Mouse (Mus musculus) gonadal fat pad, adult 2 months (tissue): ENCODE measurements around the gene Slc4a11. TPM values are rescaled to one million over a fixed set of nuclear protein-coding genes. Genes with fewer than 3 reads are reported as not detected.
A peak's percentile ranks its signal among the peaks of the same experiment; 100 is the strongest.
"Not testable (repeated sequence)": the region's sequence is repeated elsewhere in the genome, so short reads cannot be mapped to it uniquely, and the experiment has no call there.

Experiments used
- DNase-seq: peaks from one replicate; pipeline ENCODE4 v3.0.0-alpha.2; 2012; ENCODE audit warnings: low read depth
- polyA plus RNA-seq: library from polyadenylated mRNA; depleted of rRNA; stranded (reverse); fragments of >200 nt; gene quantifications from 2 replicates; pipeline ENCODE4 v1.2.3, GENCODE M21; 2012

The Slc4a11 gene
- polyA plus RNA-seq, 1 experiment, result 7.1 TPM

DNA sequence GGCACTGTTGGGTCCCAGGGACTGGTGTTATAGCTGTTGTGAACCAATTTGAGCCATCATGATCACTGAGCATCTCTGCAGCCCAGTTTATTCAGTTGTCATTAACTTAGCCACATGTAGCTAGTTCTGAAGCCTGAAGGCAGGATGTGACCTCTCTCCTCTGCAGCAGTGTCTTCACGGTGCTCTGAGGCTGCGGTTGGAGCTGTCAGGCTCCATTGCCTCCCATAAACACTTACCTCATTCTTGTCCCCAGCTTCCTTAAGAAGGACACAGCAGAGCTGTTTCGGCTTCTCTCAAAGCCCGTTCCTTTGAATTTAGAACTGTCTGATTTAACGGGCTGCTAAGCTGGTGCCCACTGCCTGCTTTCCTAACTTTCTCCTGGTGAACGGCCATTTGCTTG lies 17.4 kb downstream of the Slc4a11 start:
- no peak for DNase-seq

DNA sequence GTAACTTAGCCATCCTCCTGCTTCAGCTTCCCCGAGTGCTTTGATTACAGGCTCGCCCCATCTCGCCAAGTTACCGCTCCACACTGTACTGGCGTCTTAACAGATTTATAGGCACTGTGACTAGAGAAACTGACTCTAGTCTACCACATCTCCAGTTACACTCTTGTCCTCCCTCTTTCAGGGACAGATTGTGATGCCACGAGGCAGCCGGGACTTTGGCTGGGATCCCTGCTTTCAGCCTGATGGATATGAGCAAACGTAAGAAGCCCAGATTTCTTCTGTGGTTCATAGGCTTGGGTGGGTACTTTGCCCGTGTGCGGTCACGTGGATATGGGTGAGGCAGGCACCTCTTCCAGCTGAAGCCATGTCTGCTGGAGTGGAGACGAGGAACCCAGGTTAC lies 18.2 kb downstream of the Slc4a11 start:
- no peak for DNase-seq

DNA sequence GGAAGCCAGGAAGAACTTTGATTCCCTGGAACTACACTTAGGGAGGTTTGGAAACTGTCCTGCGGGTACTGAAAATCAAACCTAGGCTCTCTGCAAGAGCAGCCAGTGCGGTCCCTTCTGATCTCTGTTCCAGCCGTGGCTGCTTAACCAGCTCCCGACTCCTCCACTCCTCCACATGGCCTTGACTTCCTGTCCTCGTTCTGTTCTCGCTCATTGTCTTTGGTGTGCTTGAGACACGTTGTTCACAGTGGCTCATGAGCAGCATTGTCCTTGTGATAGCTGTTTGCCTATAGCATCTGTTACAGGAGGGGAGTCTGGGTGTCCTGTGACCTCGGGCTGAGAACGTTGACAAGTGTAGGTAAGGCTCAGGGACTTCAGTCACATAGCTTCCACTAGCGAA lies 20.1 kb downstream of the Slc4a11 start:
- no peak for DNase-seq

DNA sequence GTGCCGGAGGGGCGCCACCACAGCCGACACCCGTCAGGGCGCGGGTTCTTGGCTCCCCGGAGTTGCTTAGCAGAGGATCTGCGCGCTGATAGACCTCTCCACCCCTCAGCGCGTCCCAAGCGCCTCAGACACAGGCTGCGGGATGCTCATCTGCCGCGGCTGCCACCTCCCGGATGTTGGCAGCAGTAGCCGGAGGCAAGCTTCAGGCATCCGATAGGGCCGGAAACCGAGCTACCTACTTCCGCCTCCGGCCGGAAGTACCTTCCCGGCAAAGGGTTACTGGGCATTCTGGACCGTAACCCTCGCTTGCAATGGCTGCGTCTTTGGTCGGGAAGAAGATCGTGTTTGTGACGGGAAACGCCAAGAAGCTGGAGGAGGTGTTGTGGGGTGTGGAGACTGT lies 29.8 kb downstream of the Slc4a11 start, which contains the start of gene Itpa:
TSS of gene Itpa (plus strand) at position 52 of the 400 bp plus-strand sequence.
- no peak for DNase-seq

DNA sequence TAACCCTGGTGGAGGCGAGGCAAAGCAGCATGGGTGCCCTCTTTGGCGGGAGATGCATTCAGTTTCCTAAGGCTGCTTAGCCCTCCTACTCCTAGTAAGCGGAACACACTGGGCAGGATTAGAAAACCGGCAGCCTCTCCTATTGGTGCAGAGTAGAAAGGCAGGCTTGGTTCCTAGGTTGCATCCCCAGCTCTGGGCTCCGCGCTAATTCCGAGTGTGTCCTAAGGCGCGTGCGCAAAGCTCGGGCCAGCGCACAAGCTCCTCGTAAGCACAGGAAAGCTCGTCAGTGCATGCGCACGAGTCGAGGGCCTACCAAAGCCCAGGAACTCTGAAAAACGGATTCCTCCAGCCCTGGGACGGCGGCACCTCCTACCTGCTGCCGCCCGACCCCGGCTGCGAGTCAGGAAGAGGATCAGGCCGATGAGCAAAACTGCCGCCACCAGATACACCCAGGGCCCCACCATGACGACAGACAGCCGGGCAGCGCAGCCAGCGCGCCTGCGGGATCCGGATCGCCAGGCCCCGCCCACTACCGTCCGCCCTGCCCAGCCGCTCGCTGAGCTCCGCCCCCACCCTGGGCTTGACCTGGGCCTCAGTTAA lies 33.1 kb downstream of the Slc4a11 start, which contains the start of gene Ddrgk1:
TSS of gene Ddrgk1 (minus strand) at position 558 of the 600 bp plus-strand sequence.
- DNase-seq, result peak; percentile 69

DNA sequence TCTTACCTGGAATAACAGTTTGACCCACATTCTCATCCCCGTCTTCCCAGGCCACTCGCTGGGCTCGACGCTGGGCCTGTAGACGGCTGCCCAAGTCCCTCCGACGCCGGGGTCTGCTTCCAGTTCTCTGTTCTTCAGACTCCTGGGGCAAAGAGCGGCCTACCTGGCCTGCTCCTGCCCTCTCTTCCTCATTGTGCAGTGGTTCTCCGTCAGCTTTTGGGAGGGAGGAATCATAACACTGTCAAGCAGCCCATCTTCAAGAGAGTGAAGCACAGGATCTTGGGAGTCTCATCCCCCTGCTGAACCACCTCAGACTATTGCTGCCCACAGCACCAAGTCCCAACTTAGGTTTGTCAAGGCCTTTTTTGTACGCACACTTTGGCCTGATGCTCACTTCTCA lies 34.0 kb downstream of the Slc4a11 start:
- DNase-seq, result no peak

DNA sequence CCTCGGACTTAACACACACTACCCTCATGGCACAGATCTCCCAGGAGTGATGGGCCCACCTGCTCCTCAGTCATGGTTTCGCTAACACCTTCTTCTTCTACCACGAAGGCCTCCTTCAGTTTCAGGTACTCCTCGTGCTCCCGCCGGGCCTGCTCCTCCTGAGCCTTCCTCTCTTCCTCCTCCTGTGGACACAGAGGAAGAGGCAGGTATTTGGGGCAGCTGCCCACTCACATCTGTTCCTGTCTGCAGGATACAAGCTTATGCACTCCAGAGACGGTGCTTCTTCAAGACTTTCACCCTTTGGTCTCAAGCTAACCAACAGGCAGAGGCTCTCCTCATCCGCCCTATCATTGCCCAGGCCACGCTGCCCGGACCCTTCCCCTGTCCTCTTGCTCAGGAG lies 38.8 kb downstream of the Slc4a11 start:
- DNase-seq, result no peak

DNA sequence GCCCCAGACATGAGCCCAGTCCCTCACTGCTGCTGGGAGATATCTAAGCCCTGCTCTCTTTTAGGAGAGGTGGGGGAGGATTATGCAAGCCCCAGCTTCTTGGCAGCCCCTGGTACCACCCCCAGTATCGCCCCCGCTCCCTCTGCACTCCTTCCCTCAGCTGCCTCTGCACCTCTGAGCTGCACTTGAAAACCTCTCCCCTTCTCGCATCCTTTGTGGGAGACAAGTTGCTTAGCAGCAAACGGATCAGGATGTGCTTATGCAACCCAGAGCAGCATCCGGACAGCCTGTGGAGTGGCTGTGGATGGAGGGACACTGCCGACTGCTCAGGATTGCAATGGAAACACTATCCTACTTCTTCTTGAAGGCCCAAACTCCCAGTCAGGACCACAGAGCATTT lies 39.8 kb downstream of the Slc4a11 start:
- no peak for DNase-seq

DNA sequence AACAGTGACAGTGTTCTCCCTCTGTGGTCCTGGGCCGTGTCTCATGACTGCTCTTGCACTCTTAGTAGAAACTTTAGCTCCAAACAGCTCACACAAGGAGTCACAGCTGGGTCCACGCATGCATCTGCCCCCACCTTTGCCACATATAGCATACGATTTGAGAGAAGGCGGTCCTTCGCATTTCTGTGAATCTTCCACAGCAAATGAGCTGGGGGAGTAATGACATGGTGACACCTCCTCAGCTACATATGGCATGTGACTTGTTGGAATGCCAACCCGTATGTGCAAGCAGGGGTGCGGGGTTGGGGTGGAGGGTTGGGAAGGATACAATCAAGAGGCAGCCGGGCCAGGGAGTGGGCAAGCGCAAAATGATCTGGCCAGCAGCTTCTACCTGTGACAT lies 40.8 kb downstream of the Slc4a11 start:
- no peak for DNase-seq

DNA sequence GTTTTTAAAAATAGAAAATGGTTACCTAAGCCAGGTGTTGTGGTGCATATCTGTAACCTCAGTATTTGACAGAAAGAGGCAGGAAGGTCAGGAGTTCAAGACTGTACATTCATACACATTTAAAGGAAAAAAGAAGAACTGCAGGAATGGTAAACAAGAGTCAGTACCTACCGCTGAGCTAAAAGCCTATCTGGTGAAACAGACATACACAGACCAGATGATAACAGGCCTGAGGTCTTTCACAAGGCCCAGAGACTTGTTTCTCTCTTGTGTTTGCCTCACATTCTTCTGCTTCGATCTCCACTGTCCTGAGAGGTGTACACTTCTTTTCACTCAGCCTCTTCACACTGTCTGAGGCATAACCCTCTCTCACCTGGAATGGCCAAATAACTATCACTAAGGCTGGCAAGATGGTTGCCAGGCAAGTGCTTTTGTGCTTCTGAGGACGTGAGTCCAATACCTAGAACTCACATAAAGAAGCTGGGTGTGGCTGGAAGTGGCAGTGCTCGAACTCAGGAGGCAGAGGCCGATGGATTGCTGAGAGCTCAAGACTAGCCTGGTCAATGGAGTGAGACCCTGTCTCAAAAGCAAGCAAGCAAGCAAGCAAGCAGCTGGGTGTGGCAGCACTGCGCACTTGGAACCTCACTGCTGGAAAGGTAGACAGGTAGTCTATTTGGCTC lies 41.5 kb downstream of the Slc4a11 start:
- DNase-seq, result no peak

DNA sequence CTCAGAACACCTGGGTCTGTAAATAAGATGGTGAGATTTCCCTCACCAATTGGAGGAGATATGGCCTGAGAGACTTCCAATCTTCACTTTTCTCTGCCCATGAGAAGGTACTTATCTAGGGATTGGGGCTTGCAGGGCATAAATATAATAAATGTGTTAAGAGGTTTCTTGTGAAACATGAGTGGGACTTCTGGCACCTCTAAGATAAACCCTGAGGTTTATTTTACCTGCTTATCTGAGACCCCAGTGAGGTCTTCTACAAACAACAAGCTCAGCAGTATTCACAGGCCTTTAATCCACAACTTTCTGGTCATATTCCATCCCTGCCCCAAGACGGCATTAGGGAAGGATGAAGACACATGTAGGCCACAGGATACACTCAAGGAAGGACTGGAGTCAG lies 43.6 kb downstream of the Slc4a11 start:
- DNase-seq, result no peak

DNA sequence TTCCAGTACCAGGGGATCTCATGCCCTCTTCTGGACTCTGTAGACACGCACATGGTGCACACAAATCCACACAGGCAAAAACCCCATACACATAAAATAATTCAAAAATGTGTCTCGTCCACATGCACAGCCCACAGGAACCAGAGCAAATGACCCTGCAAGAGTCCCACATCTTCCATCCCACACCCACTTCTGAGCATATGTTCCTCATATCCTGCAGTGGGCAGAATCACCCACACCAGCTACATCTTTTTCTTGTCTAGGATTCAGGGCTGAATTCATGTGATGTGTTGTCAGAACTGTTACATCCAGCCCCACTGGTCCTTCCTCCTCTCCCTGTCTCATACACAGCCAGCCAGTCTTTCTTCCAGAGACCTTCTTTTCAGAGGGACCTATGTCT lies 44.0 kb downstream of the Slc4a11 start:
- DNase-seq, result no peak

DNA sequence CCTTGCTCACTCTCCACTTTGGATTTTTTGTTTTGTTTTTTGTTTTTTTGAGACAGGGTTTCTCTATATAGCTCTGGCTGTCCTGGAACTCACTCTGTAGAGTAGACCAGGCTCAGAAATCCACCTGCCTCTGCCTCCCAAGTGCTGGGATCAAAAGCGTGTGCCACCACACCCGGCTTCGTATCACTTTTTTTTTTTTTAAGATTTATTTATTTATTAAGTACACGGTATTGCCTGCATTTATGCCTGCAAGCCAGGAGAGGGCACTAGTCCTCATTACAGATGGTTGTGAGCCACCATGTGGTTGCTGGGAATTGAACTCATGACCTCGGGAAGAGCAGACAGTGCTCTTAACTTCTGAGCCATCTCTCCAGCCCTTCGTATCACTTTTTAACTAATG lies 48.3 kb downstream of the Slc4a11 start:
- not testable (repeated sequence) for DNase-seq

DNA sequence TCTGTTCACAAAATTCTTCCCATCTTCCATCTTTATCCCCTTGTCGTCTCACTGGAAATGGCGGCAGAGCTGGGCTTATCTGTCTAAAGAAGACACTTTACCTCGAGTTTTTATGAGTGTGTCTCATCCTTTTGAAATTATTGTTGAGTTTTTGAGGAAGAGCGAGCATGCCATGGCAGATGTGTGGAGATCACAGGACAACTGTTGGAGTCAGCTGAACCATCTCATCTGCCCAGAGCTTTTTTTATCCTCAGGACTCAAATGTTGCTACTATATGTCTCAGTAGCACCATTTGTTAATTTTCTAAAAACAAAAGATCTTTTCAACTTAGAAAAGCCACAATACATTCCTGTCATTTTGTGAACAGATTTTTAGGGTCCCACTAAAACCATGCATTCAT lies 52.1 kb downstream of the Slc4a11 start:
- no peak for DNase-seq

DNA sequence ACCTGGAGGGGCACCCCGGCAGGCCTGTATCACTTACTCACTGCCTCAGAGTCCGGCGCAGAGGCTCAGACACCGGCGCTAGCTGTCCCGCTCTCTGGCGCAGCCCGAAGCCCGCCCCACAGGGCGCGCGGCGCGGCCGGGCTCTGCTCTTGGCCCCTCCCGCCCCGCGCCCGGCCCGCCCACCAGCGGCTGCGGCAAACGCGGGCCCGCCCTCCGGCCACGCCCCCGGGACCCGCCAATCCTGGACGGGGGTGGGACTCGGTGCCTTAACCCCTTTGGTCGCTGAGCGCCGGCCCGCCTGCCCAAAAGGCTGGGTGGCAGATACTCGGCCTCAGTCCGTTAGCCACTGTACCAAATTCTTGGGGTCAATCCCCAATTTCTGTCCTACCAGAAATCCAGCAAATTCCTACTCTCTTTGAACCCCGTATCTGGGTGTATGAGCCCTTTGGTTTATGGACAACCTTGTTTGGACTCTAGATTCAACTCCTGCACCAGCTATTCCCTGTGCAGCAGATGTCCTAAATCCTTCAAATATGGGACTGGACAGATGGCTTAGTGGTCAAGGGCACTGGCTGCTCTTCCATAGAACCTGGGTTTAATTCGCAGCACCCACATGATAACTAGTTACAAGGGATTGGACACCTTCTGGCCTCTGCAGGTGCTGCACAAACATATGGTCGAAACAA lies 54.5 kb downstream of the Slc4a11 start, which contains the start of gene Lzts3:
TSS of gene Lzts3 (minus strand) at position 120 of the 686 bp plus-strand sequence.
- no peak for DNase-seq

DNA sequence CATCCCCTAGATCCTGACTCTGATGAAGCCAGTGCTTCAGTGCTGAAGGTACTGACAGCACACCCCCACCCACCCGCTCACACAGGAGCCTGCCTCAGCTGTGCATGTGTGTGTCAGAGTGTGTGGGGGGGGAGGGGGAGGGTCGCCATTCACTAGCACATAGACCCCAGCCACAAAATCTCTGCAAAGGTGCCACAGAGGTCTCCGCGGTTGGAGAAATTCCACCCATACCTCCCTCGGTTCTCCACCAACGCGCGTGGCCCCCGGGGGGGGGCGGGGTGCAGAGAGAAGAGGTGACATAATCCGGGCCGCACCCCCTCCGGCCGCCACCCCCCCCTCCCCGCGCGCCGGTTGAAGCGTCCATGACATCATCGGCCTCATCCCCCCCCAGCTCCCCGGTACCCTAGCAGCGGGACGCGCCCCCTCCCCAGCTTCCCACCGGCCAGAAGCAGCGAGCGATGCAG lies 55.1 kb downstream of the Slc4a11 start:
- no peak for DNase-seq

DNA sequence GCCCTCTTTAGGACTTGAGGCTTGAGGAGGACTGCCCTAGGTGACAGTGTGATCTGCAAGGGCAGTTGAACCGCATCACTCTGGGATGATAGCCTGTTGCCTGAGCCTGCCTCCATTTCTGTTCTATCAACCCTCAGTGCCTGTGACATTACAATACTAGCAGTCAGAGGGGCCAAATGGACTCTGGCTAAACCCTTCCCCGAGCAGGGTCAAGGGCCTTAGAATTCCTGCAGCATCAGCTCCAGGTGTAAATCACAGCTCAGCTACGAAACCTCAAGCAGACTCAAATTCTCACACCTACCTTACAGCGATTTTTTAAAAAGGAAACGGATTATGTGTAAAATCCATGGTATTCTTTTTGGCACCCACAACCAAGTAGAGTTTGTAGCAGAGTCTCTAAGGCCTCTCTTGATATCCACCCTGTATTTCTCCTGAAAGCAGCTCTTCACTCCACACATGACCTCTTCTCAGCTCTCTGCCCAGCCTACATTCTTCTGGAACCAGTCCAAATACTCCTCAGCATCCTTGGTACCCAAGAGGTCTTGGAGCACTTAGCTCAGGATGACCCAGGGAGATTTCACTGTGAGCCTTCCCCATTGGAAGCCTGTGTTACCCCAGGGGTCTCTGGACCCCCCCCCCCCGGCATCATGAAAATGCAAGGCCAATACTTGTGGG lies 55.8 kb downstream of the Slc4a11 start:
- DNase-seq, result no peak

DNA sequence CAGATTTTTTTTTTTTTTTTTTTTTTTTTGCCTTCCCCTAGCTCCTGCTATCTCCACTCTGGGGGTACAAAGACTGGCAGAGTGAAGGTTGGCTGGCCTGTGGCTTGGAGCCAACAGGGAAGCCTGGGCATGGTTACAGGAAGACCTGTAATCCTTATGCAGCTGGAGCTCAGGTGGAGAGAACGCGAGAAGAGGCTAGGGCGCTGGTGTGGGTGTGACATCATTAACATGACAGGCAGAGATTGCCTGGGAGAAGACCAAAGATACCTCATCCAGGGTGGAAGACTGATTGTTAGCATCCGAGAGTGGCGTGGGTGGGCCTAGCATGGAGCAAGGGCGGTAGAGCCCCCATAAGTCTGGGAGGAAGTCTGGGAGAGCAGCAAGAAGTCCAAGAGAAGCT lies 58.0 kb downstream of the Slc4a11 start:
- DNase-seq, result no peak

DNA sequence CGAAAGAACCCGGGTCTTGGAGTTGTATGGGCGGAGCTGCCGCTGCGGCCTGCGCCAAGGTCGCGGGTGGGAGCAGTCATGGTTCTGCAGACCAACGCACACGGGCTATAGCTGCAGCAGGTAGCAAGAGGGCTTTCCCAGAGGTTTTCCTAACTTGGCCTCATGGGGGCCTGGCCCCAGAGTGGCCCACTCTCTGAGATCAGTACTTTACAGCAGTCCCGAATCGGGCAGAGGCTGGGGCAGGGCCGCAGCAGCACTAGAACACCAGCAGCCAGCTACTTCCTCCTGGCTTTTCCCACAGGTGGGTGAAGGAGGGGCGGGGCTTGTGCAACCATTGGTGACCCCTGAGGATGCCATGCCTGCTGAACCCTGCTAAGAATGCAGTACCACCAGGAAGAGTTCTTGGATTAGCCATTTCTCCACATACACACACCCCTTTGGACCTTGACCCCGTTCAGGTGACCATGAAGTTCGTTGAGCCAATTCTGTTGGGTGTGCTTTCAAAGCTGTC lies 59.2 kb downstream of the Slc4a11 start:
- DNase-seq, result no peak

DNA sequence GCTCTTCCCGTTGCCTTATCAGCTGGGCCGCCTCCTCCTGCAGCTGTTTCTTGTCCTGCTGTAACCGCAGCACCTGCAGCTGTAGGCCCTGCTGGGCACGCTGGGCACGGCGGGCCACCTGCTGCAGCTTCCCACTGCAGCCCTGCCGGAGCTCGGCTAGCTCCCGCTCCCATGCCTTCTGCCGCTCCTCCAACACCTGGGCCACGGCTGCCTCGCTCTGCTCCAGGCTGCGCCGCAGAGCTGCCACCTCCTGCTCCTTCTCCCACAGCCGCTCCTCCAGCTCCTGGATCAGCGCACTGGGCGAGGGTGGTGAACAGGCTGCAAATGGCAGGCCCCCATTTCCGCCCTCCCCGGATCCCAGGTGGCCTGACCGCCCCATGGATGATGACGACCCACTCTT lies 61.5 kb downstream of the Slc4a11 start:
- no peak for DNase-seq

DNA sequence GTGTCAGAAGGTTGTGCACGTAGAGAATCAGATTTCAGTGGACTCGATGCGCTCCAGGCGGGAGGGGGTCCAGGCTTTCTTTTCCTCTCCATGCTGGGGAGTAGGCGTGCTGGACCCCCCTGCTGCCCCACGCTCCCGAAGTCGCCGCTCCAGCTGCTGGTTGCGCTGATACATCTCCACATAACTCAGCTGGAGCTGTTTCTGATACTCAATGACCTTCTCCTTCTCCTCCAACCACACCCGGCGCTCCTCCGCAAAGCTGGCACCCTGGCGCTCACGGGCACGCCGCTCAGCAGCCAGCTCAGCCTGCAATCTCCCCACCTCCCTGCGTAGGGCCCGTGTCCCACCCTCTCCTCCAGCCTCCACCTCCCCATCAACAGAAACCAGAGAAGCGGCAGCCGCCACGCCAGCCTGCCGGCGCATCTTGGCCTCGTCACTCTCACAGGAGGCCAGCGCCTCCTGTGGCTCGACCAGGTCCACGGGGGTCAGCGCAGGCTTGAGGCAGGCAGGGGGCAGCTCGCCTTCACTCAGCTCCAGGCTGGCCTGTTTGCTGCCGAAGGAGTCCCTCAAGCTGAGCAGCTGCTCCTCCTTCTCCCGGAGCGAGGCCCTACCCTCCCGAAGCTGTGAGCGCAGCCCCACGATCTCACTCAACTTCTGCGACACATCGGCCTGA lies 62.4 kb downstream of the Slc4a11 start:
- no peak for DNase-seq
